Mouse (Mus musculus) G1E (cell line): ENCODE results near the gene Fam196b. TPM values are rescaled to one million over a fixed set of nuclear protein-coding genes. Genes with fewer than 3 reads are reported as not detected.

Source experiments
- ATAC-seq: 2 replicates; pipeline ENCODE4 v1.8.0; 2016; ENCODE audit warnings: mild to moderate bottlenecking; ENCODE audit not compliant: insufficient number of reproducible peaks, poor library complexity, low FRiP score, severe bottlenecking; ENCODE audit errors: extremely low read depth
- DNase-seq: peaks from one replicate; pipeline ENCODE4 v3.0.0; 2012; ENCODE audit warnings: low spot score
- H3K27me3 ChIP-seq: 2 replicates; pipeline ENCODE4 v1.6.1; 2012; ENCODE audit warnings: mild to moderate bottlenecking, low read length, inconsistent platforms; ENCODE audit not compliant: insufficient read depth
- H3K36me3 ChIP-seq: replicated peaks from 2 replicates; pipeline ENCODE3; 2012; ENCODE audit warnings: mild to moderate bottlenecking, inconsistent platforms
- H3K4me1 ChIP-seq: 2 replicates; pipeline ENCODE4 v1.6.1; 2012; ENCODE audit warnings: low read depth, low read length, inconsistent platforms, mixed read lengths; ENCODE audit not compliant: insufficient read depth
- H3K4me3 ChIP-seq: 2 replicates; pipeline ENCODE4 v1.5.1; 2012; ENCODE audit warnings: low read depth, mild to moderate bottlenecking, inconsistent platforms, low read length, moderate library complexity, mixed read lengths
- H3K9me3 ChIP-seq: replicated peaks from 2 replicates; pipeline ENCODE4 v1.6.1; 2012; ENCODE audit warnings: inconsistent platforms
- CTCF ChIP-seq: IDR thresholded peaks from 2 replicates; pipeline ENCODE4 v1.5.1; 2012; ENCODE audit warnings: low read depth, low read length, inconsistent platforms, mixed read lengths
- GATA1 ChIP-seq: IDR thresholded peaks from 2 replicates; pipeline ENCODE4 v1.6.1; 2012; ENCODE audit warnings: borderline replicate concordance, low read length, inconsistent platforms, mixed read lengths
- GATA2 ChIP-seq: IDR thresholded peaks from 2 replicates; pipeline ENCODE4 v1.6.1; 2012; ENCODE audit warnings: low read depth, low read length, inconsistent platforms, borderline replicate concordance
- POLR2AphosphoS5 ChIP-seq: IDR thresholded peaks from 2 replicates; pipeline ENCODE4 v1.6.1; 2012; ENCODE audit warnings: low read depth, low read length, inconsistent platforms; ENCODE audit not compliant: insufficient replicate concordance
- TAL1 ChIP-seq: conservative IDR thresholded peaks from 2 replicates; pipeline ENCODE4 v1.6.1; 2012; ENCODE audit warnings: low read depth, low read length, inconsistent platforms, mixed read lengths
- polyA plus RNA-seq: library from polyadenylated mRNA; stranded (reverse); fragments of >175 nt; gene quantifications from 2 replicates; pipeline ENCODE4 v1.2.3, GENCODE M21; 2012
- total RNA-seq, 2 experiments: library from RNA; stranded (forward) in 1 of 2; stranded (reverse) in 1 of 2; fragments of 200-1000 nt in 1 of 2; fragments of >200 nt in 1 of 2; fragmentation: Nextera tagmentation in 1 of 2; gene quantifications; 2 replicates each; pipeline ENCODE4 v1.2.3; 2014 to 2017

Gene Fam196b
- total RNA-seq (2014; fragmentation: Nextera tagmentation) (not detected in 2 replicates), total RNA-seq (2017) (0.06 and 0.11 TPM in 2 replicates), polyA plus RNA-seq (not detected in 2 replicates)

DNA sequence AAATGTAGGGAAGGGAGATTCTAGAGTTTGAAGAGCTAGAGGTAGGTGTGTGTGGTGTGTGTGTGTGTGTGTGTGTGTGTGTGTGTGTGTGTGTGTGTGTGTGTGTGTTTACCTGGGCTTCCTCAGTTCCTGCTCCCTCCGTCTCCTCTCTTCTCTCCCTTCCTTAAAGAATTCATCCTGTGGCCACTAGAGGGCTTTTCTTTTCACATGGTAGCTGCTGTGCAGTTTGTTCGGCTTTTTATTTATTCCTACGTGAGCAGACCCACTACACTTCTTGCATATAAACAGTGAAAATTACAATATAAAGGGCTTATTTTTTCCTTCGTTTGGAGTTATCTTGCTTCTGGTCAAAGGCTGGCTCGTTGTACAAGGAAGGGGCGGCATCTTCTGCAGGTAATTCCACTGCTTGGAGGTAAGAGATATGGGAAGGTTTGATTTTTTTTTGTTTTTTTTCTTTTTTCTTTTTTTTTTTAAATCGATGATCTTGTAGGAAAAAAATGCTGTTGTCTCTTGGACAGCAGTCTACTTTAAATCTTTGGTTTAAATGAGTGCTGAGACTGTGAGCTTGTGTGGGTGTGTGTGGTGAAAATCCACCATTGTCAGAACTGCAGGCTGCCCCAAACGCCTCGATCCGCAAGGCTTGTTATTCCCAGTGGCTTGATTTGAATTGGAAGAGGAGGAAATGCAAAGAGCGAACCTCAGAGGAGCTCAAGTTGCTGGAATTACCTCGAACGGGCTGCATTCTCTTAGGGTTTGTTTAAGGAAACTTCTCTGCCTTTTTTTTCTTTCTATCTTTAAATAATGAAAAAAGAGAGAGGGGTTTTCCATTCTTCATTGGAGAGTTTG, at the start of gene Fam196b:
Gene Fam196b (plus strand): TSS at position 289 of the 846 bp plus-strand sequence.
- Histone ChIP-seq H3K4me3 (no peak within 1 kb of the TSS), H3K4me1 (no peaks in the 10 kb centered on the region), H3K36me3 (no peaks in the 10 kb centered on the region), H3K9me3 (peaks cover 4% of the 10 kb centered on the region), H3K27me3 (no peaks in the 10 kb centered on the region)
- ATAC-seq = no peak
- no peak for DNase-seq
- no peak for TF ChIP-seq POLR2AphosphoS5
- TF ChIP-seq CTCF = no peak
- TF ChIP-seq GATA1 = no peak
- no peak for TF ChIP-seq TAL1
- TF ChIP-seq GATA2 = no peak

DNA sequence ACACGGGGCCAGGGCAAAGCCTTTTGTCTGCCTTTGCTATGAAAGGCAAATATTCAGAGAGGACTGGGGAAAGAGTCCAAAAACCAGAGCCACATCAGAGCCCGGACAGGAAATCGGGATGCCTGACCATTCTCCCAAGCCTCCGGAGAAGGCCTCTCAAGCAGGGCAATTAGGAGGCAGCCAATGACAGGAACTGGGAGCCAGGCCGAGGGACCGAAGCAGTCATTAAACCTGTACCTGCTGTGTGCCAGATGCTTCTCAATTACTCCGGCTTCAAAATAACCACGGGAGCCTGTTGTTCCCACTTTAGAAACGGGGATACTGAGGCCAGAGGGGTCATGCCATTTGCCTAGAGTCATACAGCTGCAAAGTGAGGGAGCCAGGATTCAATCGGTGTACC, 42.6 kb upstream of the Fam196b start:
- H3K9me3 ChIP-seq = peaks cover 8% of the 10 kb centered on the region; the same call in 1 of the 2 replicates
- H3K4me1 ChIP-seq = no peaks in the 10 kb centered on the region
- H3K27me3 ChIP-seq = no peaks in the 10 kb centered on the region
- no peak for DNase-seq
- ATAC-seq = no peak
- H3K4me3 ChIP-seq = no peak overlapping the region
- TF ChIP-seq TAL1 (no peak), POLR2AphosphoS5 (no peak), CTCF (no peak), GATA2 (no peak), GATA1 (no peak)
- no peaks in the 10 kb centered on the region for H3K36me3 ChIP-seq

DNA sequence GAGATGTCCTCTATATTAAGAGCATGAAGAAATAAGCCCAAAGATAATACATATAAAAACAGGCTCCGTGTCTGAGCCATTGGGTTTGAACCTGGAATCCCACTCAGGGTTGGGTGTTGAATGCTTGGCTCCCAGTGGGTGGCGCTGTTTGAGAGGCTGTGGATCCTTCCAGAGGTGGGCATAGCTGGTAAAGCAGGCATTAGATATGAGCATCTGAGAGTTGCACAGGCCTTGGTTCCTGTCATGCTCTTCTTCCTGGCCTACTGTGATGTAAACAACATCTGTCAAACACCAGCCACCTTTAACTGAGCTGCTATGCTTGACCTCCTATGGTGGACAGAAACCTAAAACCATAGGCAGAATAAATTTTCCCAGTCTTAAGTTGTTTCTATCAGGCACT, 38.7 kb upstream of the Fam196b start:
- H3K36me3 ChIP-seq = no peaks in the 10 kb centered on the region
- no peak for TF ChIP-seq POLR2AphosphoS5
- no peak for TF ChIP-seq CTCF
- TF ChIP-seq GATA2 = no peak
- no peak for TF ChIP-seq GATA1
- no peak for TF ChIP-seq TAL1
- no peak for DNase-seq
- H3K4me3 ChIP-seq = no peak overlapping the region
- no peaks in the 10 kb centered on the region for H3K4me1 ChIP-seq
- no peaks in the 10 kb centered on the region for H3K27me3 ChIP-seq
- no peak for ATAC-seq
- 0 out of 2 replicates have a peak, but pooled peaks cover 4% of the 10 kb centered on the region for H3K9me3 ChIP-seq

DNA sequence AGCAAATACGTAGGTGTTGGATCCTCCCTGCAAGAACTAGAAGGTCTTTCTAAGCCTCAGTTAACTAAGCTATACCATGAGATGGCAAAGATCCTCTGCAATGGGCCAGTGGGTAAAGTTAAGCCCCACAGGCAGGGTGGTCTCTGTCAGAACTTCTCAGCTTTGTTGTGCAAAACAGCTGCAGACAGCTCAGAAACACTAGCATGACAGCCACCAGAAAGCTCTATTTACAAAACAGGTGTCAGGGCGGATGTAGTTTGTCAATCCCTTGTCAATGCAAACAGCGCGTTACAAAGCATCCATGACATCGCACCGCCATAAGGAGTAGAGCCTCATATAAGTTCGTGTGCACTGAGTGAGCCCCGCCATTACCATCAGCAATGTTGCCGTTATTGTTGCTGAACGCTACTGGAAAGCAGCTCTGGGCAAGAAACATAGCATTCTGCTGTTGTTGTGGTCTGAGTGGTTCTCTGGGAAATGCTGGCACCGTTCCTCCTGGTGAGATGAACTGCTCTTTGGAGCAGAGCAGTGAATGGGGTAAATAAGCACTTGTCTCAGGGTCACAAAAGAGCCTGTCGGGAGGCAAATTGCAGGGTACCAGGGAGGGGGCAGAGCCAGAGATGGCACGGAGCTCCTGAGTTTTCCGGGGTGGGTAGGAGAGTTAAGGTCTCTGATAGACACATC, 38.1 kb upstream of the Fam196b start:
- no peaks in the 10 kb centered on the region for H3K4me1 ChIP-seq
- ATAC-seq = no peak
- 0 out of 2 replicates have a peak, but pooled peaks cover 4% of the 10 kb centered on the region for H3K9me3 ChIP-seq
- no peaks in the 10 kb centered on the region for H3K27me3 ChIP-seq
- no peaks in the 10 kb centered on the region for H3K36me3 ChIP-seq
- TF ChIP-seq POLR2AphosphoS5 = no peak
- no peak for TF ChIP-seq GATA2
- no peak for TF ChIP-seq GATA1
- no peak for TF ChIP-seq TAL1
- no peak for TF ChIP-seq CTCF
- DNase-seq = no peak
- no peak overlapping the region for H3K4me3 ChIP-seq

DNA sequence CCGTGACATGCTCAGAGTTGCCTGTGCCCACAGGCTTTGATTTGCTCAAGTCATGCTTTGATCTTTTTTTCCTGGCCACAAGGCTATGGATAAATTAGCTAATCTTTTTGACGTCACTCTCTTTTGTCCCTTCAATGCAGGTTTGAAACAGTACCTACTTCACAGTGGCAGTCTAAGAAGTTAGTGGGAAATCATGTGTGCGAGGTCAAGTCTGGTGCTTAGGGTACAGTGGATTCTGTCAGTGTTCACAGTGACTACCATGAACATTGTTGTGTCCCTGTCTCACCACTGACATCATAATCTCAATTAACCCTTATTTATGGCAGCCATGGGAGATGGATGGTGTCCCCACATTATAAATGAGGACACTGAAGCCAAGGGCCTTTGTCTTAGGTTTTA, 37.6 kb upstream of the Fam196b start:
- 0 out of 2 replicates have a peak, but pooled peaks cover 4% of the 10 kb centered on the region for H3K9me3 ChIP-seq
- ATAC-seq (no peak), DNase-seq (no peak)
- TF ChIP-seq POLR2AphosphoS5 (no peak), GATA2 (no peak), CTCF (no peak), TAL1 (no peak), GATA1 (no peak)
- H3K4me3 ChIP-seq = no peak overlapping the region
- no peaks in the 10 kb centered on the region for H3K27me3 ChIP-seq
- no peaks in the 10 kb centered on the region for H3K36me3 ChIP-seq
- H3K4me1 ChIP-seq = no peaks in the 10 kb centered on the region

DNA sequence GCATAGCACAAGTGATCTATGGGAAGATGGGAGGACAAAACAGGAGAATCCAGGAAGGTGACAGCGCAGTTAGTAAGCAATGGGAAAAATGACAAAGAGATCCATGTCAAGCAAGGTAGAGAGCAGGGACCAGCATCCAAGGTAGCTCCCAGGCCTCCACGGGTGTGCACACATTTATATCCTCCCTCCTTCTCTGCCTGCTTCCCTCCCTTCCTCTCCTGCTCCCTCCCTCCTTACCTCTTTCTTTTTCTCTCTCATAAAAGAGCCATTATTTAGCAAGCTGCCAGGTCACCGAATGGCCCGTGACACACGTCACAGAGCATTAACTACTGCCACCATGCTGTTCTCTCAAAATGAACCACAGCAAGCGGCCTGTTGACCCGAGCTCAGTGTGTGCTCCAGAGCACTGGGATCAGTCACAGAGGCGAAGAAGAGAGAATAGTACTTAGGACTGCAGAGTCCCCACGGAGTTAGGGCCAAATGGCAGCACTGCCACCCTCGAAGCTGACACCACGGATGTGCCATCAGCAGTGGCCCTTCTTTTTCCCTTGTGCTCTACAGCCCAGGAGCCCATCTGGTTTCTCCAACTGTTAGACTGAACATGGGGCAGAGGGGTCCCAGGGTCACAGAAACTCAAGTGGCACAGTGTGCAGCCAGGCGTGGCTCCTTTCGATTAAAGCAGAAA, 30.4 kb upstream of the Fam196b start:
- no peak for ATAC-seq
- Histone ChIP-seq H3K27me3 (no peaks in the 10 kb centered on the region), H3K36me3 (no peaks in the 10 kb centered on the region), H3K4me3 (no peak overlapping the region), H3K9me3 (peaks cover 14% of the 10 kb centered on the region), H3K4me1 (no peaks in the 10 kb centered on the region)
- DNase-seq = no peak
- TF ChIP-seq TAL1 = no peak
- no peak for TF ChIP-seq POLR2AphosphoS5
- TF ChIP-seq CTCF = no peak
- no peak for TF ChIP-seq GATA1
- TF ChIP-seq GATA2 = no peak
